Mouse (Mus musculus): ENCODE results near the gene Atp2b2. TPM values are rescaled to one million over a fixed set of nuclear protein-coding genes. Genes with fewer than 3 reads are reported as not detected.

Gene Atp2b2
- total RNA-seq, 1 experiment = 0.67 TPM

DNA sequence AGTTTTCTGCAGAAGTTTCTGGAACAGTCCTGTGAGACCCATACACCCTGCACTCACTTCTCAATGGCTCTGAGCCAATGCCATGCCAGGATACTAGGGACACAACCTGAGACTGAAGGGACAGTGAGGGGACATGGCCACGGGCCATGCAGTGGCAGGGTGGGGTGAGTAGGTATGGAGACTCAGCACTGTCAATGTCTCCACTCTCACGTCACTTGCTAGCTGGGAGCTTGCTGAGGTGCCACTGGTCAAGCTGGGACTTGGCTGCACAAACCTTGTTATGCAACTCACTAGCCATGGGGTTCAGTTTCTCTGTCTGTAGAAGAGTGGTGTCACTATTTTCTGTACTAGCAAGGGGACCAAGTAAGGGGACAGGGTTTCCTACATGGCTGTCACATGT is 167.2 kb downstream of the Atp2b2 start:
- Histone ChIP-seq H3K27ac (ENCODE audit: insufficient read depth, low read depth, low read length, poor library complexity, severe bottlenecking) (no peak overlapping the region), H3K9me3 (ENCODE audit: control insufficient read depth, insufficient read depth, low read depth, low read length) (no peaks in the 10 kb centered on the region), H3K9ac (ENCODE audit: insufficient read depth, low read depth, low read length, poor library complexity, severe bottlenecking) (no peak overlapping the region), H3K36me3 (ENCODE audit: control insufficient read depth, insufficient read depth, low read length, poor library complexity, severe bottlenecking) (no peaks in the 10 kb centered on the region), H3K4me3 (ENCODE audit: insufficient read depth in 1 of 2, low read depth in 1 of 2, low read length in 2 of 2, poor library complexity in 1 of 2, severe bottlenecking in 1 of 2) (no peak overlapping the region), H3K4me1 (ENCODE audit: control insufficient read depth in 2 of 2, insufficient read depth in 2 of 2, low read length in 2 of 2, poor library complexity in 1 of 2) (no peaks in the 10 kb centered on the region)
- no peak for TF ChIP-seq ZC3H11A (IDR thresholded peaks at IDR 0.05; ENCODE audit: borderline replicate concordance, low read depth, low read length)
- TF ChIP-seq HCFC1 (IDR thresholded peaks at IDR 0.05; ENCODE audit: borderline replicate concordance, insufficient read depth, low read length) = no peak
- no peak for TF ChIP-seq CHD2 (IDR thresholded peaks at IDR 0.05; ENCODE audit: low read depth, low read length)
- TF ChIP-seq MAFK (IDR thresholded peaks at IDR 0.05; ENCODE audit: insufficient read depth, low read depth, low read length) = no peak
- TF ChIP-seq ZNF384 (IDR thresholded peaks at IDR 0.05; ENCODE audit: low read depth, low read length) = no peak
- no peak for DNase-seq (ENCODE audit: low read depth, low spot score)
- in situ Hi-C loops (cut with MboI; ENCODE audit: low sequenced_read_pairs in 2 of 2, unreplicated experiment in 2 of 2) = no loop called here

- Histone ChIP-seq H3K4me1 (ENCODE audit: control insufficient read depth in 2 of 2, insufficient read depth in 2 of 2, low read length in 2 of 2, poor library complexity in 1 of 2) (no peaks in the 10 kb centered on the region), H3K9me3 (ENCODE audit: control insufficient read depth, insufficient read depth, low read depth, low read length) (no peaks in the 10 kb centered on the region), H3K4me3 (ENCODE audit: insufficient read depth in 1 of 2, low read depth in 1 of 2, low read length in 2 of 2, poor library complexity in 1 of 2, severe bottlenecking in 1 of 2) (no peak overlapping the region), H3K36me3 (ENCODE audit: control insufficient read depth, insufficient read depth, low read length, poor library complexity, severe bottlenecking) (no peaks in the 10 kb centered on the region), H3K27ac (ENCODE audit: insufficient read depth, low read depth, low read length, poor library complexity, severe bottlenecking) (no peak overlapping the region), H3K9ac (ENCODE audit: insufficient read depth, low read depth, low read length, poor library complexity, severe bottlenecking) (no peak overlapping the region)
- in situ Hi-C loops (cut with MboI; ENCODE audit: low sequenced_read_pairs in 2 of 2, unreplicated experiment in 2 of 2) = no loop called here
- TF ChIP-seq ZNF384 (IDR thresholded peaks at IDR 0.05; ENCODE audit: low read depth, low read length) (no peak), MAFK (IDR thresholded peaks at IDR 0.05; ENCODE audit: insufficient read depth, low read depth, low read length) (no peak), CHD2 (IDR thresholded peaks at IDR 0.05; ENCODE audit: low read depth, low read length) (no peak), ZC3H11A (IDR thresholded peaks at IDR 0.05; ENCODE audit: borderline replicate concordance, low read depth, low read length) (no peak), HCFC1 (IDR thresholded peaks at IDR 0.05; ENCODE audit: borderline replicate concordance, insufficient read depth, low read length) (no peak)
- no peak for DNase-seq (ENCODE audit: low read depth, low spot score)
Observed at GRCm38 (mm10) chr6:113872654-113873053, 169.8 kb downstream of the Atp2b2 start.

- no peaks in the 10 kb centered on the region for H3K36me3 ChIP-seq (ENCODE audit: control insufficient read depth, insufficient read depth, low read length, poor library complexity, severe bottlenecking)
- TF ChIP-seq CHD2 (IDR thresholded peaks at IDR 0.05; ENCODE audit: low read depth, low read length) (no peak), ZNF384 (IDR thresholded peaks at IDR 0.05; ENCODE audit: low read depth, low read length) (no peak), HCFC1 (IDR thresholded peaks at IDR 0.05; ENCODE audit: borderline replicate concordance, insufficient read depth, low read length) (no peak), ZC3H11A (IDR thresholded peaks at IDR 0.05; ENCODE audit: borderline replicate concordance, low read depth, low read length) (no peak), MAFK (IDR thresholded peaks at IDR 0.05; ENCODE audit: insufficient read depth, low read depth, low read length) (no peak)
- H3K4me3 ChIP-seq (ENCODE audit: insufficient read depth in 1 of 2, low read depth in 1 of 2, low read length in 2 of 2, poor library complexity in 1 of 2, severe bottlenecking in 1 of 2) = no peak overlapping the region
- in situ Hi-C loops (cut with MboI; ENCODE audit: low sequenced_read_pairs in 2 of 2, unreplicated experiment in 2 of 2) = no loop called here
- H3K9ac ChIP-seq (ENCODE audit: insufficient read depth, low read depth, low read length, poor library complexity, severe bottlenecking) = no peak overlapping the region
- no peak for DNase-seq (ENCODE audit: low read depth, low spot score)
- H3K4me1 ChIP-seq (ENCODE audit: control insufficient read depth in 2 of 2, insufficient read depth in 2 of 2, low read length in 2 of 2, poor library complexity in 1 of 2) = no peaks in the 10 kb centered on the region
- H3K9me3 ChIP-seq (ENCODE audit: control insufficient read depth, insufficient read depth, low read depth, low read length) = no peaks in the 10 kb centered on the region
- H3K27ac ChIP-seq (ENCODE audit: insufficient read depth, low read depth, low read length, poor library complexity, severe bottlenecking) = no peak overlapping the region
Observed at GRCm38 (mm10) chr6:113870775-113871174, 171.6 kb downstream of the Atp2b2 start.

GRCm38 (mm10) chr6:113868552-113868951 is 173.9 kb downstream of the Atp2b2 start:
- H3K4me1 ChIP-seq (ENCODE audit: control insufficient read depth in 2 of 2, insufficient read depth in 2 of 2, low read length in 2 of 2, poor library complexity in 1 of 2) = no peaks in the 10 kb centered on the region
- in situ Hi-C loops (cut with MboI; ENCODE audit: low sequenced_read_pairs in 2 of 2, unreplicated experiment in 2 of 2) = no loop called here
- H3K9ac ChIP-seq (ENCODE audit: insufficient read depth, low read depth, low read length, poor library complexity, severe bottlenecking) = no peak overlapping the region
- no peak for DNase-seq (ENCODE audit: low read depth, low spot score)
- H3K9me3 ChIP-seq (ENCODE audit: control insufficient read depth, insufficient read depth, low read depth, low read length) = no peaks in the 10 kb centered on the region
- no peak overlapping the region for H3K27ac ChIP-seq (ENCODE audit: insufficient read depth, low read depth, low read length, poor library complexity, severe bottlenecking)
- no peak overlapping the region for H3K4me3 ChIP-seq (ENCODE audit: insufficient read depth in 1 of 2, low read depth in 1 of 2, low read length in 2 of 2, poor library complexity in 1 of 2, severe bottlenecking in 1 of 2)
- TF ChIP-seq ZC3H11A (IDR thresholded peaks at IDR 0.05; ENCODE audit: borderline replicate concordance, low read depth, low read length) (no peak), ZNF384 (IDR thresholded peaks at IDR 0.05; ENCODE audit: low read depth, low read length) (no peak), CHD2 (IDR thresholded peaks at IDR 0.05; ENCODE audit: low read depth, low read length) (no peak), HCFC1 (IDR thresholded peaks at IDR 0.05; ENCODE audit: borderline replicate concordance, insufficient read depth, low read length) (no peak), MAFK (IDR thresholded peaks at IDR 0.05; ENCODE audit: insufficient read depth, low read depth, low read length) (no peak)
- H3K36me3 ChIP-seq (ENCODE audit: control insufficient read depth, insufficient read depth, low read length, poor library complexity, severe bottlenecking) = no peaks in the 10 kb centered on the region

GRCm38 (mm10) chr6:113865699-113866098 is 176.7 kb downstream of the Atp2b2 start:
- H3K9me3 ChIP-seq (ENCODE audit: control insufficient read depth, insufficient read depth, low read depth, low read length) = no peaks in the 10 kb centered on the region
- no peak for DNase-seq (ENCODE audit: low read depth, low spot score)
- H3K27ac ChIP-seq (ENCODE audit: insufficient read depth, low read depth, low read length, poor library complexity, severe bottlenecking) = no peak overlapping the region
- no peaks in the 10 kb centered on the region for H3K36me3 ChIP-seq (ENCODE audit: control insufficient read depth, insufficient read depth, low read length, poor library complexity, severe bottlenecking)
- TF ChIP-seq ZNF384 (IDR thresholded peaks at IDR 0.05; ENCODE audit: low read depth, low read length) (no peak), ZC3H11A (IDR thresholded peaks at IDR 0.05; ENCODE audit: borderline replicate concordance, low read depth, low read length) (no peak), HCFC1 (IDR thresholded peaks at IDR 0.05; ENCODE audit: borderline replicate concordance, insufficient read depth, low read length) (no peak), CHD2 (IDR thresholded peaks at IDR 0.05; ENCODE audit: low read depth, low read length) (no peak), MAFK (IDR thresholded peaks at IDR 0.05; ENCODE audit: insufficient read depth, low read depth, low read length) (no peak)
- no peak overlapping the region for H3K4me3 ChIP-seq (ENCODE audit: insufficient read depth in 1 of 2, low read depth in 1 of 2, low read length in 2 of 2, poor library complexity in 1 of 2, severe bottlenecking in 1 of 2)
- no peak overlapping the region for H3K9ac ChIP-seq (ENCODE audit: insufficient read depth, low read depth, low read length, poor library complexity, severe bottlenecking)
- in situ Hi-C loops (cut with MboI; ENCODE audit: low sequenced_read_pairs in 2 of 2, unreplicated experiment in 2 of 2) = no loop called here
- H3K4me1 ChIP-seq (ENCODE audit: control insufficient read depth in 2 of 2, insufficient read depth in 2 of 2, low read length in 2 of 2, poor library complexity in 1 of 2) = peaks cover 0 to 3% of the 10 kb centered on the region in 2 experiments; a peak in 1 of 4 replicates
